Mouse (Mus musculus): ENCODE measurements at regions not wholly inside any gene's neighbourhood (a gene's known extent, or its start where the extent isn't known, plus 50 kb on each side); places are given as distances from the start of the nearest gene placed in this dataset.

- Histone ChIP-seq H3K4me3 (replicated peaks; ENCODE audit: low read length) (no peak overlapping the region), H3K27ac (ENCODE audit: low read length) (no peak overlapping the region), H3K27me3 (replicated peaks; ENCODE audit: control insufficient read depth, insufficient read depth, low read length) (no peaks in the 10 kb centered on the region), H3K9me3 (ENCODE audit: control insufficient read depth, low read length) (no peaks in the 10 kb centered on the region), H3K4me1 (replicated peaks; ENCODE audit: control insufficient read depth, insufficient read depth, low read length) (no peaks in the 10 kb centered on the region; the same call in 1 of the 2 replicates), H3K9ac (replicated peaks; ENCODE audit: low read depth, low read length) (no peak overlapping the region), H3K36me3 (ENCODE audit: control insufficient read depth, insufficient read depth) (no peaks in the 10 kb centered on the region), H3K4me2 (ENCODE audit: low read length) (no peak overlapping the region)
- ATAC-seq: peak; percentile 68
- 65% methylated on average over 8 of the region's 8 CpGs for WGBS
These were observed 207.3 kb upstream of the Vegfc start for GRCm38 (mm10) chr8:53869997-53870596.

GRCm38 (mm10) chr8:53872033-53872619 is 205.3 kb upstream of the Vegfc start:
- Histone ChIP-seq H3K4me1 (replicated peaks; ENCODE audit: control insufficient read depth, insufficient read depth, low read length) (no peaks in the 10 kb centered on the region; the same call in 1 of the 2 replicates), H3K27me3 (replicated peaks; ENCODE audit: control insufficient read depth, insufficient read depth, low read length) (no peaks in the 10 kb centered on the region), H3K9me3 (ENCODE audit: control insufficient read depth, low read length) (no peaks in the 10 kb centered on the region), H3K36me3 (ENCODE audit: control insufficient read depth, insufficient read depth) (no peaks in the 10 kb centered on the region), H3K9ac (replicated peaks; ENCODE audit: low read depth, low read length) (no peak overlapping the region), H3K27ac (ENCODE audit: low read length) (no peak overlapping the region), H3K4me3 (replicated peaks; ENCODE audit: low read length) (no peak overlapping the region), H3K4me2 (ENCODE audit: low read length) (no peak overlapping the region)
- ATAC-seq: no peak
- WGBS: 11% methylated on average over 4 of the region's 4 CpGs

GRCm38 (mm10) chr8:53878846-53879245 is 198.6 kb upstream of the Vegfc start:
- H3K27ac ChIP-seq (ENCODE audit: low read length): no peak overlapping the region
- ATAC-seq: no peak
- no peaks in the 10 kb centered on the region for H3K27me3 ChIP-seq (replicated peaks; ENCODE audit: control insufficient read depth, insufficient read depth, low read length)
- H3K4me1 ChIP-seq (replicated peaks; ENCODE audit: control insufficient read depth, insufficient read depth, low read length): no peaks in the 10 kb centered on the region
- no peak overlapping the region for H3K4me3 ChIP-seq (replicated peaks; ENCODE audit: low read length)
- no peak overlapping the region for H3K4me2 ChIP-seq (ENCODE audit: low read length)
- WGBS: 88% methylated on average over 7 of the region's 7 CpGs
- H3K9ac ChIP-seq (replicated peaks; ENCODE audit: low read depth, low read length): no peak overlapping the region
- no peaks in the 10 kb centered on the region for H3K36me3 ChIP-seq (ENCODE audit: control insufficient read depth, insufficient read depth)
- no peaks in the 10 kb centered on the region for H3K9me3 ChIP-seq (ENCODE audit: control insufficient read depth, low read length)

GRCm38 (mm10) chr8:53881551-53881950 is 195.9 kb upstream of the Vegfc start:
- Histone ChIP-seq H3K4me2 (ENCODE audit: low read length) (no peak overlapping the region), H3K4me1 (replicated peaks; ENCODE audit: control insufficient read depth, insufficient read depth, low read length) (no peaks in the 10 kb centered on the region), H3K9me3 (ENCODE audit: control insufficient read depth, low read length) (no peaks in the 10 kb centered on the region), H3K4me3 (replicated peaks; ENCODE audit: low read length) (no peak overlapping the region), H3K27me3 (replicated peaks; ENCODE audit: control insufficient read depth, insufficient read depth, low read length) (no peaks in the 10 kb centered on the region), H3K27ac (ENCODE audit: low read length) (no peak overlapping the region), H3K9ac (replicated peaks; ENCODE audit: low read depth, low read length) (no peak overlapping the region), H3K36me3 (ENCODE audit: control insufficient read depth, insufficient read depth) (no peaks in the 10 kb centered on the region)
- no peak for ATAC-seq
- WGBS: 78% methylated on average over 1 of the region's 1 CpGs

GRCm38 (mm10) chr8:53892205-53892710 is 185.1 kb upstream of the Vegfc start:
- ATAC-seq: peak; percentile 71

GRCm38 (mm10) chr8:53892770-53893169 is 184.6 kb upstream of the Vegfc start:
- H3K4me3 ChIP-seq (replicated peaks; ENCODE audit: low read length): no peak overlapping the region
- no peak overlapping the region for H3K27ac ChIP-seq (ENCODE audit: low read length)
- ATAC-seq: peak; percentile 95
- no peaks in the 10 kb centered on the region for H3K9me3 ChIP-seq (ENCODE audit: control insufficient read depth, low read length)
- no peaks in the 10 kb centered on the region for H3K36me3 ChIP-seq (ENCODE audit: control insufficient read depth, insufficient read depth)
- 45% methylated on average over 3 of the region's 3 CpGs for WGBS
- H3K4me1 ChIP-seq (replicated peaks; ENCODE audit: control insufficient read depth, insufficient read depth, low read length): 0 out of 2 replicates have a peak, but pooled peaks cover 2% of the 10 kb centered on the region
- no peak overlapping the region for H3K4me2 ChIP-seq (ENCODE audit: low read length)
- H3K9ac ChIP-seq (replicated peaks; ENCODE audit: low read depth, low read length): no peak overlapping the region
- H3K27me3 ChIP-seq (replicated peaks; ENCODE audit: control insufficient read depth, insufficient read depth, low read length): no peaks in the 10 kb centered on the region

More at GRCm38 (mm10) chr8:53892205-53892710, 185.1 kb upstream of the Vegfc start:
- Histone ChIP-seq H3K4me1 (replicated peaks; ENCODE audit: control insufficient read depth, insufficient read depth, low read length) (0 out of 2 replicates have a peak, but pooled peaks cover 2% of the 10 kb centered on the region), H3K27ac (ENCODE audit: low read length) (no peak overlapping the region), H3K9me3 (ENCODE audit: control insufficient read depth, low read length) (no peaks in the 10 kb centered on the region), H3K4me2 (ENCODE audit: low read length) (no peak overlapping the region), H3K36me3 (ENCODE audit: control insufficient read depth, insufficient read depth) (no peaks in the 10 kb centered on the region), H3K4me3 (replicated peaks; ENCODE audit: low read length) (no peak overlapping the region), H3K9ac (replicated peaks; ENCODE audit: low read depth, low read length) (no peak overlapping the region), H3K27me3 (replicated peaks; ENCODE audit: control insufficient read depth, insufficient read depth, low read length) (no peaks in the 10 kb centered on the region)
- WGBS: 71% methylated on average over 4 of the region's 4 CpGs

GRCm38 (mm10) chr8:53922343-53922742 is 155.1 kb upstream of the Vegfc start:
- H3K36me3 ChIP-seq (ENCODE audit: control insufficient read depth, insufficient read depth): no peaks in the 10 kb centered on the region
- H3K27me3 ChIP-seq (replicated peaks; ENCODE audit: control insufficient read depth, insufficient read depth, low read length): no peaks in the 10 kb centered on the region
- no peaks in the 10 kb centered on the region for H3K4me1 ChIP-seq (replicated peaks; ENCODE audit: control insufficient read depth, insufficient read depth, low read length)
- no peak for ATAC-seq
- H3K9me3 ChIP-seq (ENCODE audit: control insufficient read depth, low read length): no peaks in the 10 kb centered on the region
- no peak overlapping the region for H3K27ac ChIP-seq (ENCODE audit: low read length)
- no peak overlapping the region for H3K4me2 ChIP-seq (ENCODE audit: low read length)
- no peak overlapping the region for H3K4me3 ChIP-seq (replicated peaks; ENCODE audit: low read length)
- H3K9ac ChIP-seq (replicated peaks; ENCODE audit: low read depth, low read length): no peak overlapping the region
- WGBS: 86% methylated on average over 4 of the region's 4 CpGs

GRCm38 (mm10) chr8:53930685-53931084 is 146.7 kb upstream of the Vegfc start:
- Histone ChIP-seq H3K36me3 (ENCODE audit: control insufficient read depth, insufficient read depth) (no peaks in the 10 kb centered on the region), H3K27me3 (replicated peaks; ENCODE audit: control insufficient read depth, insufficient read depth, low read length) (no peaks in the 10 kb centered on the region), H3K4me1 (replicated peaks; ENCODE audit: control insufficient read depth, insufficient read depth, low read length) (no peaks in the 10 kb centered on the region), H3K4me2 (ENCODE audit: low read length) (no peak overlapping the region), H3K9ac (replicated peaks; ENCODE audit: low read depth, low read length) (no peak overlapping the region), H3K4me3 (replicated peaks; ENCODE audit: low read length) (no peak overlapping the region), H3K27ac (ENCODE audit: low read length) (no peak overlapping the region), H3K9me3 (ENCODE audit: control insufficient read depth, low read length) (no peaks in the 10 kb centered on the region)
- ATAC-seq: no peak
- WGBS: 4% methylated on average over 5 of the region's 5 CpGs

GRCm38 (mm10) chr8:53938392-53938791 is 139.0 kb upstream of the Vegfc start:
- no peak for ATAC-seq
- H3K27ac ChIP-seq (ENCODE audit: low read length): no peak overlapping the region
- H3K4me2 ChIP-seq (ENCODE audit: low read length): no peak overlapping the region
- no peaks in the 10 kb centered on the region for H3K4me1 ChIP-seq (replicated peaks; ENCODE audit: control insufficient read depth, insufficient read depth, low read length)
- H3K9me3 ChIP-seq (ENCODE audit: control insufficient read depth, low read length): no peaks in the 10 kb centered on the region
- H3K36me3 ChIP-seq (ENCODE audit: control insufficient read depth, insufficient read depth): no peaks in the 10 kb centered on the region
- H3K27me3 ChIP-seq (replicated peaks; ENCODE audit: control insufficient read depth, insufficient read depth, low read length): no peaks in the 10 kb centered on the region
- no peak overlapping the region for H3K9ac ChIP-seq (replicated peaks; ENCODE audit: low read depth, low read length)
- H3K4me3 ChIP-seq (replicated peaks; ENCODE audit: low read length): no peak overlapping the region

Data from forebrain, embryonic 16.5 days (tissue).